Mouse (Mus musculus) kidney, embryonic 15.5 days (tissue): ENCODE data around the gene Wnt9b. TPM values are rescaled to one million over a fixed set of nuclear protein-coding genes. Genes with fewer than 3 reads are reported as not detected.

ENCODE experiments used
- ATAC-seq: fragments of 200-750 bp; cut with Nextera tagmentation; replicated peaks from 2 replicates; pipeline ENCODE4 v1.8.0; 2017; ENCODE audit warnings: moderate TSS enrichment; ENCODE audit not compliant: low FRiP score
- H3K27ac ChIP-seq: fragments of 300-500 bp; sonication (generic); 2 replicates; pipeline ENCODE4 v1.5.1; 2015; ENCODE audit warnings: mild to moderate bottlenecking, inconsistent platforms
- H3K27me3 ChIP-seq: fragments of 300-500 bp; sonication (generic); 2 replicates; pipeline ENCODE4 v1.6.1; 2015; ENCODE audit warnings: inconsistent platforms
- H3K36me3 ChIP-seq: fragments of 300-500 bp; sonication (generic); 2 replicates; pipeline ENCODE4 v1.6.1; 2015; ENCODE audit warnings: inconsistent platforms
- H3K4me1 ChIP-seq: fragments of 300-500 bp; sonication (generic); 2 replicates; pipeline ENCODE4 v1.6.1; 2015; ENCODE audit warnings: inconsistent platforms
- H3K4me2 ChIP-seq: fragments of 300-500 bp; sonication (generic); 2 replicates; pipeline ENCODE4 v1.6.1; 2015; ENCODE audit warnings: moderate library complexity, mild to moderate bottlenecking, inconsistent platforms
- H3K4me3 ChIP-seq: fragments of 300-500 bp; sonication (generic); replicated peaks from 2 replicates; pipeline ENCODE4 v1.5.1; 2015; ENCODE audit warnings: mild to moderate bottlenecking, inconsistent platforms
- H3K9ac ChIP-seq: fragments of 300-500 bp; sonication (generic); 2 replicates; pipeline ENCODE4 v1.6.1; 2015; ENCODE audit warnings: mild to moderate bottlenecking, inconsistent platforms
- H3K9me3 ChIP-seq: fragments of 300-500 bp; sonication (generic); replicated peaks from 2 replicates; pipeline ENCODE4 v1.6.1; 2016; ENCODE audit warnings: inconsistent platforms
- WGBS: fragments of 180-500 bp; shearing (Covaris S2); methylation state at CpG from one replicate; pipeline ENCODE4 v1.1.7; 2015; ENCODE audit warnings: mixed read lengths; 5-methylcytosine and 5-hydroxymethylcytosine counted together
- polyA plus RNA-seq: library from polyadenylated mRNA; unstranded; fragments of >200 nt; fragmentation: Nextera tagmentation; extraction: Ambion mirVana; gene quantifications from 2 replicates; pipeline ENCODE4 v1.2.1, GENCODE M21; 2015

The Wnt9b gene
- 7.2 and 7.7 TPM in 2 replicates for polyA plus RNA-seq

- Histone ChIP-seq H3K9me3 (no peaks in the 10 kb centered on the region), H3K4me2 (peak within 1 kb of the TSS; percentile 85), H3K27me3 (peaks cover 99% of the 10 kb centered on the region), H3K36me3 (no peaks in the 10 kb centered on the region), H3K4me1 (peaks cover 23% of the 10 kb centered on the region), H3K4me3 (peak within 1 kb of the TSS; percentile 54), H3K27ac (no peak within 1 kb of the TSS), H3K9ac (peak within 1 kb of the TSS; percentile 54)
- WGBS = under 1% methylated on average over 68 of the region's 68 CpGs
- peak; percentile 85 for ATAC-seq
Observed at GRCm38 (mm10) chr11:103749306-103750089, at the start of gene Wnt9b. Gene Wnt9b (minus strand): TSS chr11:103749821.

DNA sequence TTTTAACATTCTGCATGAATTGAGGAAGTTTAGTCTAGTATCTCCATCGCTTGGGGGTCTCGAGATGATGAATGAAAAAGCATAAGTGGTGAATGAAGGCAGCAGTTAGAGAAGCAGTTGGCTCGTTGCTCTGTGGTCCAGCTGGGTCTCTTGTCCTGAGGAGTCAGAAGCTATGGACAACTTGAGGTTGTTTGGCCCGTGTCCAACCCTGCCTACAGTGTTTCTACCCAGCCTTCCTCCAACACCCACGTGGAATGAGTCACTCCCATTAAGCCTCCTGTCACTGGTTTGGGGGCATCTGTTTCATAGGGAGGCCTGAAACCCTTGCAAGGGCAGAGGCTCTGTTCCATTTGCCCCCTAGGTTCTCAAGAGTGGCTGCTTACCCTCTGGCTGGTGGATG, 40.3 kb upstream of the Wnt9b start:
- Histone ChIP-seq H3K4me3 (no peak overlapping the region), H3K4me1 (no peaks in the 10 kb centered on the region), H3K27ac (no peak overlapping the region), H3K9me3 (no peaks in the 10 kb centered on the region), H3K4me2 (no peak overlapping the region), H3K9ac (no peak overlapping the region), H3K36me3 (no peaks in the 10 kb centered on the region), H3K27me3 (peaks cover 51% of the 10 kb centered on the region)
- ATAC-seq = no peak
- WGBS = 65% methylated on average over 5 of the region's 5 CpGs

DNA sequence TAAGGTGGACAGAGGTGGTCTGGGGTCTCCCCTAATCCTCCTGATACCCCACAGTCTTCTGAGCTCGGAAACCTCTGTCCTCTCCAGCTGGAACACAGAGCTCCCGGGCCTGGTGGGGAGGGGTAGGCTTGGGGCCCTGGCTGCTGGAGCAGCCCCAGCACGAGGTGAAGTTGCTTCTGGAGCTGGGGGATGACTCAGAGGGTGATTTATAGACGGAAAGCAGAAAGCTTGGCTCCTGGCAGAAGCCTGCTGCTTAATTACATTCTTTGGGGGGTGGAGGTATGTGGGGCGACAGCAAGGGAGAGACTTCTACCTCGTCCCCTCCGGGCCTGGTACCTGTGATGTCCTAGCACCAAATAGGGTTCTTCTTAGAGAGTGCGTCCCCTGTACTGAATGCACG, 30.5 kb upstream of the Wnt9b start:
- Histone ChIP-seq H3K4me2 (no peak overlapping the region), H3K9me3 (no peaks in the 10 kb centered on the region), H3K4me1 (peaks cover 9% of the 10 kb centered on the region), H3K36me3 (no peaks in the 10 kb centered on the region), H3K27me3 (peaks cover 48% of the 10 kb centered on the region), H3K9ac (no peak overlapping the region), H3K27ac (no peak overlapping the region), H3K4me3 (no peak overlapping the region)
- ATAC-seq = peak; percentile 40; the same call in 1 of the 2 replicates
- 21% methylated on average over 9 of the region's 9 CpGs for WGBS

- no peak overlapping the region for H3K9ac ChIP-seq
- no peak overlapping the region for H3K27ac ChIP-seq
- H3K27me3 ChIP-seq = peaks cover 98% of the 10 kb centered on the region
- 2% methylated on average over 19 of the region's 19 CpGs for WGBS
- no peaks in the 10 kb centered on the region for H3K36me3 ChIP-seq
- no peak for ATAC-seq
- H3K4me2 ChIP-seq = peak overlapping the region; percentile 53
- H3K4me1 ChIP-seq = peaks cover 39% of the 10 kb centered on the region
- H3K9me3 ChIP-seq = no peaks in the 10 kb centered on the region
- peak overlapping the region; percentile 29 for H3K4me3 ChIP-seq
Observed at GRCm38 (mm10) chr11:103774228-103774530, 24.6 kb upstream of the Wnt9b start.

- no peaks in the 10 kb centered on the region for H3K9me3 ChIP-seq
- peaks cover 39% of the 10 kb centered on the region for H3K4me1 ChIP-seq
- no peak for ATAC-seq
- H3K4me2 ChIP-seq = peak within 1 kb of the TSS; percentile 53
- no peaks in the 10 kb centered on the region for H3K36me3 ChIP-seq
- peak within 1 kb of the TSS; percentile 29 for H3K4me3 ChIP-seq
- H3K27me3 ChIP-seq = peaks cover 98% of the 10 kb centered on the region
- no peak within 1 kb of the TSS for H3K27ac ChIP-seq
- WGBS = 0% methylated on average over 60 of the region's 60 CpGs
- H3K9ac ChIP-seq = no peak within 1 kb of the TSS
Observed at GRCm38 (mm10) chr11:103773387-103774227, 24.0 kb upstream of the Wnt9b start, which contains the start of gene Wnt3. Gene Wnt3 (plus strand): TSS chr11:103774150.

DNA sequence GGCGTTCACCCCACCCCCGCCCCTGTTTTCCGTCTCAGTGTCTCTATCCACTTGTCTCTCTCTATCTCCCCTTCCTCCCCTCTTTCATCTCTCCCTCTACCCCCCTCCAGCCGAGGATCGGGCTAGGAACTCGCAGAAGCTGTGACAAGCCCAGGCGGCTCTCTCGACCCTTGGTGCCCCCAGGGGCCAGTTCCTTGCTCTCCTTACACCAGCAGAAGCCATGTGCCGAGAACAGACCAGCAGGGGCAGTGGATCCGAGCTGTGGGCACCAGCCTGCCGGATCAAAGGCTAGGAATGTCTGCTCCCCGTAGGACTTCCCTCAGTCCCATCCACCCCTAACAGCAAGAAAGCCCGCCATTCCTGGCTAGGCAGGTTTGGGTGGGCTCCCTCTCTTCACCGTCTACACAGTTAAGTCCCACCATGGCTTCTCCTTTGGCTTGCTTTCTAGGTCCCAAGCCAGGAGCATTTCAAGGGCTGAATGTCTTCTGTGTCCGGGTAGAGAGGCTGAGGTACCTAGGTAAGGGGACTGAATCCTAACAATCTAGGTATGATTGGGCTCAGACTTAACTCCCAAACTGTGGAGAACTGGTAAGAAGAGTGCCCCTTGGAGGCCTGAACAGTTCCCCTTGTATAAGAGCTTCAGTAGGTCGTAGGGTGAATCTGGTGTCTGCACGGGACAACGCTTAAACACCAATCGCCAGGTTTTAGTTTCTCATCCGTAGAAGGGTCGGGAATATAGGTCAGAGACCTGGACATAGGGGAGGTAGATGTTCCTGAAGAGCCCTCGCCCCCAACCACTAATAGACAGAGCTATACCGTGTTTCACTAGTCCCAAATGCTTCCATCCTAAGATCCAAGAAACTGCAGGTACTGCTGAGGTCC, 23.1 kb upstream of the Wnt9b start:
- Histone ChIP-seq H3K4me3 (peak overlapping the region; percentile 29), H3K36me3 (no peaks in the 10 kb centered on the region), H3K4me2 (peak overlapping the region; percentile 53), H3K9ac (no peak overlapping the region), H3K27ac (no peak overlapping the region), H3K27me3 (peaks cover 100% of the 10 kb centered on the region), H3K4me1 (peaks cover 37% of the 10 kb centered on the region), H3K9me3 (no peaks in the 10 kb centered on the region)
- ATAC-seq = no peak
- WGBS = 1% methylated on average over 23 of the region's 23 CpGs

DNA sequence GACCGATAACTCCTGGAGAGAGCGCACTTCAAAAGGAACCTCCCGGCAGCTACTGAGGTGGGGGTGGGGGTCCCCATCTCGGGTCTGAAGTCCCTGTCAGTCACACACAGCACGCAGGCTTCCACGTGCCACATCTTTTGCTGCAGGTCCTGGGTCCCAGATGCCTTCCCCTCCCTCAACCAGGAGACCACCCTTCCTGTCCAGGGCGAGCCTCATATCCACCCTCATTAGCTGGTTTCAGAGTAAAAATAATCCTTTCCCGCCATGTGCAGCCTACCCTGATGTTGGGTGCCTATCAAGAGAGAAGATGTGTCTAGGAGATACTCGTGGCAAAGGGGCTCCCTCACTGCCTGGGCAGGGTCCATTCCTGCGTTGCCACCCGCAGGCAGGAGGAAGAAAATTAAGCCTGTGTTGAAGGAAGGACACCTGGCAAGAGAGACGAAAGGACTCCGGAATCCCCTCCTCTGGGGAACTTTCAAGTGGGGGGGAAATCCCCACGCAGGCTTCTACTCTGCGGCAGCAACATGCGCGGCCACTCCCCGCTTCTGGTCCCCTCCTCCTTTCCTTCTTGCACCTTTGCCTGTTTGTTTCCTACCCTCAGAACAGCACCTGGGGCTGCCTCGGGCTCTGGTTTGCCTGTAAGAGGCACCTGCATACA, 21.7 kb upstream of the Wnt9b start:
- no peak overlapping the region for H3K9ac ChIP-seq
- H3K36me3 ChIP-seq = no peaks in the 10 kb centered on the region
- H3K4me2 ChIP-seq = no peak overlapping the region
- no peaks in the 10 kb centered on the region for H3K9me3 ChIP-seq
- 2% methylated on average over 19 of the region's 19 CpGs for WGBS
- no peak for ATAC-seq
- H3K4me3 ChIP-seq = no peak overlapping the region
- H3K27me3 ChIP-seq = peaks cover 98% of the 10 kb centered on the region
- H3K27ac ChIP-seq = no peak overlapping the region
- peaks cover 36% of the 10 kb centered on the region for H3K4me1 ChIP-seq

DNA sequence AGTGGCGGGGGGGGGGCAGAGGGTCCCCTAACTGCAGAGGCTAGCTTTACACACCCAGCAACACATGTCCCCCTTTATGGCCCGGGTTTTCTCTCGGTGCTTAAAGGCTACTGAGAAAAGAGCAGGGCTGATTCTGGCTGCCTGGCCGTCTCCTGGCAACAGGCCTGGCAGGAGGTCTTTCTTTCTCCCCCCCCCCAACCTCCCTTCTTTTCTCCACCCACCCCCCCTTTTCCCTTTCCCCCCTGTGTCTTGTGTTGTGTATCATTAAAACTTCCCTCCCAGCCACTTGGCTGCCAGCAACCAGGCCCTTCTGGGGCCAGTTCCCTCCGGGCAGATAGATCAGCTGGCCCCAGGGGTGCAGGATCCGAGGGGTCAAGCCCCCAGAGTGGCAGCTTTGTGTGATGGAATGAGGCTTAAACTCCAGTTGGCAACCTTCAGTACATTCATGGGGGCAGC, 16.0 kb upstream of the Wnt9b start:
- no peak overlapping the region for H3K4me2 ChIP-seq
- WGBS = 14% methylated on average over 6 of the region's 6 CpGs
- H3K9ac ChIP-seq = no peak overlapping the region
- no peaks in the 10 kb centered on the region for H3K36me3 ChIP-seq
- peaks cover 64% of the 10 kb centered on the region for H3K27me3 ChIP-seq
- ATAC-seq = no peak
- H3K27ac ChIP-seq = no peak overlapping the region
- peaks cover 2% of the 10 kb centered on the region; the same call in 1 of the 2 replicates for H3K9me3 ChIP-seq
- H3K4me1 ChIP-seq = no peaks in the 10 kb centered on the region
- H3K4me3 ChIP-seq = no peak overlapping the region

- Histone ChIP-seq H3K4me2 (no peak overlapping the region), H3K27me3 (peaks cover 58% of the 10 kb centered on the region), H3K27ac (no peak overlapping the region), H3K36me3 (no peaks in the 10 kb centered on the region), H3K9ac (no peak overlapping the region), H3K9me3 (peaks cover 2% of the 10 kb centered on the region; the same call in 1 of the 2 replicates), H3K4me3 (no peak overlapping the region), H3K4me1 (no peaks in the 10 kb centered on the region)
- WGBS = 66% methylated on average over 6 of the region's 6 CpGs
- no peak for ATAC-seq
Observed at GRCm38 (mm10) chr11:103764601-103765000, 15.0 kb upstream of the Wnt9b start.

DNA sequence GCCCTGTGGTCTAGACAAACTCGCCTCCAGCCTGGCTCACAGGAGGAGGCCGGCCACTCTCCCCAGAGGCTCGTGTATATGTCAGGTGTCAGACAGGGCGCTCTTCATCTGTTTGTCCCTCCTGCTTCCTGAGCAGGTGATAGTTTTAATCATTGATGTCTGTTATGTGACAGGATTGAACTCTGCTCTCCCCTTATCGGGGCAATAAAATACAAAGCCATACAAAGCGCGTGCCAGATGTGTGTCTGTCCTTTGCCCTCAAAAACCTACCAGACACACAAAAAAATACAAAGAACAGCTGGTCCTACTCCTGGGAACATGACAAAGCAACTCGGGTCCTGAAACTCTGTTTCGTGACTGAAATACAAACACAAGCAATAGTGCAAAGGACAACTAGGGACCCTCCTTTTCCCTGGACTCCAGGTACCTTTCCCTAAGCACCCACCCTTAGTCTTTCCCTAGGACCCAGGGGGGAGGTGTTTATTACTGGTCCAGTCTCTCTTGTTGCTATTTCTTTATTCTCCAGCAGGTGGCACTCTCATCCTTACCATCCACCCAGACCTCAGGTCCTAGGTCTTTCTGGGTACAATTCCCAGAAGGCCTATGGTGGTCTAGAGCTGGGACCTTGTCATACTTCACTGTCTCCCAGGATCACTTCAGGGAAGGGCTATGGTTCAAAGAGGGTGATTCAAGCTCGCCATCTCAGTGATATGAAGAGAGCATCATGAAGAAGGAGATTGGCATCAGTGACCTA, 14.0 kb upstream of the Wnt9b start:
- WGBS = 21% methylated on average over 10 of the region's 10 CpGs
- no peak overlapping the region for H3K4me2 ChIP-seq
- peaks cover 2% of the 10 kb centered on the region; the same call in 1 of the 2 replicates for H3K9me3 ChIP-seq
- no peak overlapping the region for H3K4me3 ChIP-seq
- H3K36me3 ChIP-seq = no peaks in the 10 kb centered on the region
- peaks cover 3% of the 10 kb centered on the region; the same call in 1 of the 2 replicates for H3K4me1 ChIP-seq
- no peak overlapping the region for H3K9ac ChIP-seq
- no peak overlapping the region for H3K27ac ChIP-seq
- no peak for ATAC-seq
- H3K27me3 ChIP-seq = peaks cover 56% of the 10 kb centered on the region
